Mouse (Mus musculus): Measurements from ENCODE around the gene Dip2c.

- TF ChIP-seq CTCF (IDR thresholded peaks at IDR 0.05; ENCODE audit: low read depth): no peak
- no peak for TF ChIP-seq EP300 (optimal IDR thresholded peaks at IDR 0.05)
Measured at GRCm38 (mm10) chr13:9446448-9447115, 170.3 kb downstream of the Dip2c start.
